Mouse (Mus musculus) ES-E14 (cell line): ENCODE results near the gene Nfe2l2. TPM values are rescaled to one million over a fixed set of nuclear protein-coding genes. Genes with fewer than 3 reads are reported as not detected.

Experiments used
- DNase-seq: peaks from one replicate; pipeline ENCODE4 v3.0.0-alpha.2; 2013; ENCODE audit warnings: low read depth, low spot score
- H3K27ac ChIP-seq: 2 replicates; pipeline ENCODE4 v1.5.1; 2012; ENCODE audit warnings: low read depth, mild to moderate bottlenecking, low read length, moderate library complexity, mixed read lengths; ENCODE audit not compliant: poor library complexity, insufficient read depth, severe bottlenecking
- H3K36me3 ChIP-seq: 2 replicates; pipeline ENCODE4 v1.6.1; 2012; ENCODE audit warnings: mild to moderate bottlenecking, low read length, moderate library complexity, mixed read lengths; ENCODE audit not compliant: control insufficient read depth, poor library complexity, insufficient read depth, severe bottlenecking
- H3K4me1 ChIP-seq, 2 experiments: fragments of 150-350 bp in 1 of 2; sonication (generic) in 1 of 2; 2 replicates each; pipeline ENCODE4 v1.6.1; 2012; ENCODE audit warnings: low read length in 2 of 2, mild to moderate bottlenecking in 1 of 2, mixed read lengths in 1 of 2; ENCODE audit not compliant: control insufficient read depth in 2 of 2, insufficient read depth in 2 of 2, poor library complexity in 1 of 2
- H3K4me3 ChIP-seq, 2 experiments: fragments of 150-350 bp in 1 of 2; sonication (generic) in 1 of 2; 2 replicates each; pipeline ENCODE4 v1.5.1; 2012; ENCODE audit warnings: low read length in 2 of 2, low read depth in 1 of 2, mild to moderate bottlenecking in 1 of 2, mixed read lengths in 1 of 2; ENCODE audit not compliant: insufficient read depth in 1 of 2, poor library complexity in 1 of 2, severe bottlenecking in 1 of 2
- H3K9ac ChIP-seq: 2 replicates; pipeline ENCODE4 v1.6.1; 2012; ENCODE audit warnings: low read depth, mild to moderate bottlenecking, low read length, mixed read lengths; ENCODE audit not compliant: poor library complexity, insufficient read depth, severe bottlenecking
- H3K9me3 ChIP-seq: fragments of 150-350 bp; sonication (generic); 2 replicates; pipeline ENCODE4 v1.6.1; 2012; ENCODE audit warnings: low read depth, mild to moderate bottlenecking, low read length; ENCODE audit not compliant: control insufficient read depth, insufficient read depth
- CHD2 ChIP-seq: IDR thresholded peaks from 2 replicates; pipeline ENCODE4 v1.6.1; 2014; ENCODE audit warnings: mild to moderate bottlenecking, low read depth, low read length, inconsistent platforms
- HCFC1 ChIP-seq: IDR thresholded peaks from 2 replicates; pipeline ENCODE4 v1.6.1; 2012; ENCODE audit warnings: low read length, inconsistent platforms, borderline replicate concordance; ENCODE audit not compliant: insufficient read depth
- MAFK ChIP-seq: IDR thresholded peaks from 2 replicates; pipeline ENCODE4 v1.6.1; 2014; ENCODE audit warnings: mild to moderate bottlenecking, low read depth, low read length, inconsistent platforms; ENCODE audit not compliant: insufficient read depth
- ZC3H11A ChIP-seq: IDR thresholded peaks from 2 replicates; pipeline ENCODE4 v1.6.1; 2012; ENCODE audit warnings: low read depth, mild to moderate bottlenecking, inconsistent platforms, low read length, borderline replicate concordance
- ZNF384 ChIP-seq: IDR thresholded peaks from 2 replicates; pipeline ENCODE4 v1.6.1; 2012; ENCODE audit warnings: low read depth, low read length, inconsistent platforms
- in situ Hi-C, 2 experiments: fragments of 600-800 bp; cut with MboI; formaldehyde crosslinking; loops; one replicate each; pipeline ENCODE4 v1.15.1; 2025; ENCODE audit warnings: low sequenced_read_pairs in 2 of 2, inconsistent platforms in 1 of 2; ENCODE audit not compliant: unreplicated experiment in 2 of 2
- total RNA-seq: library from RNA; depleted of rRNA; stranded (reverse); fragments of 300-350 nt; gene quantifications from 2 replicates; pipeline ENCODE4 v1.2.3, GENCODE M21; 2012

Gene Nfe2l2
- total RNA-seq, 1 experiment, result 28.4 TPM

DNA sequence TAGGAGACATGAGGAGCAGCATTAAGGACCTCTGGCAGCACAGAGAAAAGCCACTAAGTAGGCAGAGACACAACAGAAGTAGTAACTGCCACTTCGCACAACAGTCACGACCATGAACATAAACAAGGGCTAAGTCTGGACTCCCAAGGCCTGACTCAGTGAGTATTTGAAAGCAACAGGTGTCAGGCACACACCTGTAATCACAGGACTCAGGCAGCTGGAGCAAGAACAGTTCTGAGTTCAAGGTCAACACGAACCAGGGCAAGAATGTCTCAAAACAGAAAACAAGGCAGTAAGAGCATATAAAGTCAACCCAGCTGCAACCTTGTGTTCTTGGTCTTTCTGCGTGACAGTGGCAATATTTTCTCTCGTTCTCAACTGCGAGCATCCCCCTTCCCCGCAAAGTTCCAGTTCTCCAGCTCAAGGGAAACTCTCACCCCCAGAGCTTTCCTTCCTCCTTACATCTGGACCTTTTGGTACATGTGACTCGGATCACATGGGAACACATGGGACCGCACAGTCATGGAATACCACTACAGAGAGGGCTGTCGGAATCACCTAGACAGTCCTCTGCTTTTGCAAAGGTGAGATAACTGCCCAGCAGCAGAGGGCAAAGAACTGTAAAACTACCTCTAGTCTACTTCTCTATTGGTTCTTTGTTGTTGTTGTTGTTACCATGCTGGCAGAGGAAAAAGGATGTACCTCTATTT lies 17.2 kb downstream of the Nfe2l2 start:
- Histone ChIP-seq H3K27ac (no peak overlapping the region), H3K4me3 (no peak overlapping the region), H3K9ac (peak overlapping the region; percentile 14; the same call in 1 of the 2 replicates), H3K9me3 (no peaks in the 10 kb centered on the region), H3K4me1 (peaks cover 14 to 28% of the 10 kb centered on the region in 2 experiments), H3K36me3 (peaks cover 1% of the 10 kb centered on the region; the same call in 1 of the 2 replicates)
- TF ChIP-seq ZC3H11A, result no peak
- no peak for TF ChIP-seq ZNF384
- no peak for TF ChIP-seq CHD2
- TF ChIP-seq HCFC1, result no peak
- no peak for TF ChIP-seq MAFK
- in situ Hi-C loops, result no loop called here
- DNase-seq, result no peak

DNA sequence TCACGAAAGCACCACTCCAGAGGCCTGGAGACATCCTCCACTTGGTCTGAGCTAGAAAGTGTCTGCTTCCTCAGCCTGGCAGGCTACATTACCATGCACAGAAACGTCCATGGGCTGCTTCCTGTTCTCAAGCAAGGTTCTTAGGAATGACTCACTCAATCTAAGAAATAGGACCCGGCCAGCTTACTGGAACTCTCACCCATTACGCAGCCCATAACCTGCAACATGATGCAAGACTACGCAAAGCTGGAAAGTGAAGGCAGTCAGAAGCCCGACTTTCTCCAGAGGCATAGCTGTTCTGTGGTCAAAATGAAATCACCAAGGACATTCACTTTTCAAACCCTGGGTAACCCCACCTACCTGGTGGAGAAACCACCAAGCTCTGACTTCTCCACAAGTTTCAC lies 19.0 kb downstream of the Nfe2l2 start:
- peak overlapping the region; percentile 38; the same call in 1 of the 2 replicates for H3K27ac ChIP-seq
- in situ Hi-C loops, result no loop called here

DNA sequence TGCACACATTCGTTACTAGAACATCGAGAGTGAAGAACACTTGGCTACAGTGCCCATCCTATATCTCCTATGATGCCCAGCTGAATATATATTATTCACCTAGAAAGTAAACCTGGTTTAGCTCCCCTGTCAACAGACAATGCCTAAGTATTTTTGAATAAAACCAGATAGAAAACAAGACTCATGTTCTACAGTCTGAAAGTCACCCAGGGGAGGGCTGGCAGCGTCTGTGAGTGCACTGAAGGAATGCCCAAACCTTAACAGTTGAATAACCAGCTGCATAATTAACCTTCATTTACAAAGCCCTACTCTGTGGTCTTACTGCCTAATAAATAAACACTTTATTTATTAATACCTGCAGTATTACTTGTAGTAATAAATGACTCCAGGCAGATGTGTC lies 19.9 kb downstream of the Nfe2l2 start:
- no peak overlapping the region for H3K4me3 ChIP-seq
- in situ Hi-C loops, result no loop called here
- no peak overlapping the region for H3K27ac ChIP-seq
- TF ChIP-seq ZNF384 (no peak), MAFK (no peak), CHD2 (no peak), HCFC1 (no peak), ZC3H11A (no peak)
- no peaks in the 10 kb centered on the region for H3K9me3 ChIP-seq
- no peak for DNase-seq
- peaks cover 19 to 25% of the 10 kb centered on the region in 2 experiments for H3K4me1 ChIP-seq
- H3K9ac ChIP-seq, result no peak overlapping the region
- peaks cover 3% of the 10 kb centered on the region; the same call in 1 of the 2 replicates for H3K36me3 ChIP-seq

More for the DNA sequence above, 19.0 kb downstream of the Nfe2l2 start:
- DNase-seq, result no peak
- Histone ChIP-seq H3K9ac (no peak overlapping the region), H3K4me3 (no peak overlapping the region), H3K36me3 (no peaks in the 10 kb centered on the region; the same call in 1 of the 2 replicates), H3K9me3 (no peaks in the 10 kb centered on the region), H3K4me1 (peaks cover 18 to 25% of the 10 kb centered on the region in 2 experiments)
- TF ChIP-seq HCFC1 (no peak), ZNF384 (no peak), ZC3H11A (no peak), MAFK (no peak)

DNA sequence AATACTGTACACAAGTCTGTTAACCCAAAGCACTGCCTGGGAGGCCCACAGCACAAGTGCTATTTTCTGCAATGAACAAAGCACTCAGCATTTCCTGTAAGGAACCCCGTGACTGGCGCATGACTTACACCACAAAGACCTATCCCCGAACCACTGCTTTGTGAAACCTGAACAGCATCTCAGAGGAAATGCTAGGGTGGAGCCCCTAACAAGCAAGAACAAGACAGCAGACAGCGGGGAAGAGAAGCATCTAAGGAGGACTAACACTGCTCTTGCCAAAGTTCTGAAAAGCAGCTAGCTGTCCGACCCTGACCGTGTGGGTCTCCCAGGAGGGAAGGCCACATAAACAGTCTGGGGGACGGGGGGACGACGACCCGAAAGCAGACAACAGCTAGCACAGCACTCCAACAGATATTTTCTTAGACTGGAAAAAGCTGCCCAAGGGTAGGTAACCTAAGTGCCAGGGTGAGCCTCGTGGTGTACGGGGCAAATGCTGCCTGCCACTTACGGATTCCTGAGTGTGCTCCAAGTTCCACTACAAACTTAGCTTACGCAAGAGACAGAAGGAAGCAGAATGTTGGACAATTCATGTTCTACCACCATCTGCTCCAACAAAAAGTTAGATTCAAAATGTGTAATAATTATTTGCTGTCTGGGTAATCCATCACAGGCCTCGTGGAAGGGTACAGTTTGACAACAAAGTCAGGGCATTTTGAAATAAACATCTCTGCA lies 21.3 kb downstream of the Nfe2l2 start:
- H3K9me3 ChIP-seq, result no peaks in the 10 kb centered on the region
- H3K4me1 ChIP-seq, result peaks cover 19 to 24% of the 10 kb centered on the region in 2 experiments
- peaks cover 11% of the 10 kb centered on the region for H3K36me3 ChIP-seq
- peak; percentile 89 for DNase-seq
- TF ChIP-seq MAFK (peak; percentile 20; the same call in 1 of the 2 replicates), ZC3H11A (no peak), CHD2 (no peak), ZNF384 (no peak), HCFC1 (no peak)
- in situ Hi-C loops, result no loop called here
- peak overlapping the region; percentile 5 to 26 for H3K4me3 ChIP-seq
- peak overlapping the region; percentile 98 for H3K27ac ChIP-seq
- peak overlapping the region; percentile 76 for H3K9ac ChIP-seq
